Mouse (Mus musculus): ENCODE measurements around the gene Gm11937.

Gm11937 gene

GRCm38 (mm10) chr11:99581564-99581963, 28.4 kb downstream of the Gm11937 start:
- DNase-seq (ENCODE audit: low spot score in 2 of 2) = no peak

- DNase-seq (ENCODE audit: low spot score in 2 of 2) = no peak
Measured at GRCm38 (mm10) chr11:99581051-99581450, 28.9 kb downstream of the Gm11937 start.

GRCm38 (mm10) chr11:99580636-99581035, 29.4 kb downstream of the Gm11937 start, which contains the start of gene Krtap1-5:
Gene Krtap1-5, minus strand, starts transcription at chr11:99581016.
- DNase-seq (ENCODE audit: low spot score in 2 of 2) = no peak

- peak; percentile 63 to 78 for DNase-seq (ENCODE audit: low spot score in 2 of 2)
Measured at GRCm38 (mm10) chr11:99574106-99574505, 35.9 kb downstream of the Gm11937 start.

GRCm38 (mm10) chr11:99573164-99573563, 36.8 kb downstream of the Gm11937 start:
- DNase-seq (ENCODE audit: low spot score in 2 of 2) = no peak

- no peak for DNase-seq (ENCODE audit: low spot score in 2 of 2)
Measured at GRCm38 (mm10) chr11:99566530-99566929, 43.5 kb downstream of the Gm11937 start, which contains the start of gene Krtap3-1. Gene Krtap3-1, minus strand, starts transcription at chr11:99566630.

GRCm38 (mm10) chr11:99562580-99562979, 47.4 kb downstream of the Gm11937 start:
- no peak for DNase-seq (ENCODE audit: low spot score in 2 of 2)
